ENCODE assay signal across 8 mouse cellular contexts in the genomic region with DNA sequence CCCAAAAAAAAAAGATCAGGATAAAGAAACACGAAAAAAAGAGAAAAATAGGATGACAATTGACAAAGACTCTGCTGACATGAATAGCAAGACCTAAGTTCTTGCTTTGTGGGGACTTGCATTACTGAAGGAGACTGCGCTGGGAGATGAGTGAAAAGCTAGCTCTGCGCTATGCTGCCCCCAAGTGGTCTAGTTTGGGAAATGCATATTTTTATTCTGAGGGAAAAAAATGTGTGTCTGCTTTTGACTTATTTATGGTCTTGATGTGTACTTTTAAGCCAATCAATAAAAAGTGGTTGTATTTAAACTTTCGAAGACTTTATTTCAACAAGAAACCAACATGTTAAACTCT.
DNase-seq lines count a peak whose midpoint lies in the region; ATAC-seq lines count a peak whose summit lies in the region.

No protein-coding gene starts in this region.

- no peaks in the 10 kb centered on the region for H3K4me1 ChIP-seq in liver, embryonic 11.5 days (replicated peaks; ENCODE audit: control insufficient read depth, insufficient read depth, low read length)
- peaks cover 43% of the 10 kb centered on the region for H3K4me1 ChIP-seq in limb, embryonic 13.5 days

- H3K27me3 ChIP-seq in liver, embryonic 11.5 days (replicated peaks; ENCODE audit: control insufficient read depth, insufficient read depth, low read length): no peaks in the 10 kb centered on the region
- no peaks in the 10 kb centered on the region for H3K27me3 ChIP-seq in limb, embryonic 13.5 days

- no peak overlapping the region for H3K27ac ChIP-seq in liver, embryonic 11.5 days (ENCODE audit: low read depth, low read length)
- H3K27ac ChIP-seq in limb, embryonic 13.5 days: no peak overlapping the region

- no peak overlapping the region for H3K9ac ChIP-seq in liver, embryonic 11.5 days (ENCODE audit: low read depth, low read length)
- H3K9ac ChIP-seq in limb, embryonic 13.5 days: no peak overlapping the region

- H3K4me2 ChIP-seq in liver, embryonic 11.5 days: no peak overlapping the region
- no peak overlapping the region for H3K4me2 ChIP-seq in limb, embryonic 13.5 days (replicated peaks)

- WGBS in liver, embryonic 11.5 days: 4% methylated on average over 4 of the region's 4 CpGs
- WGBS in limb, embryonic 13.5 days: 4% methylated on average over 4 of the region's 4 CpGs

- no peak overlapping the region for H3K4me3 ChIP-seq in liver, embryonic 11.5 days (ENCODE audit: low read depth, low read length)
- H3K4me3 ChIP-seq in limb, embryonic 13.5 days: no peak overlapping the region

- DNase-seq in liver: peak; percentile 17
- DNase-seq in liver, embryonic 11.5 days (ENCODE audit: low spot score): no peak
- peak; percentile 74 for DNase-seq in brain, adult 2 months (ENCODE audit: low read depth, low spot score)
- peak; percentile 29 for DNase-seq in fibroblast of lung, adult 2 months (ENCODE audit: low read depth)
- peak; percentile 45 for DNase-seq in induced T-regulatory cell, adult 2 months (ENCODE audit: low read depth)
- peak; percentile 72 for DNase-seq in thymus, postnatal 25 days

- no peak for ATAC-seq in liver, embryonic 11.5 days (replicated peaks; ENCODE audit: low FRiP score)
- peak; percentile 46; the same call in 1 of the 2 replicates for ATAC-seq in limb, embryonic 13.5 days (ENCODE audit: low FRiP score, low read depth)
- ATAC-seq in neutrophil, adult 5-6 weeks (ENCODE audit: extremely low read depth, insufficient number of reproducible peaks, low FRiP score, poor library complexity, severe bottlenecking): peak; percentile 59; the same call in 1 of the 2 replicates

- no peaks in the 10 kb centered on the region for H3K9me3 ChIP-seq in liver, embryonic 11.5 days (ENCODE audit: control insufficient read depth, low read length)
- no peaks in the 10 kb centered on the region for H3K9me3 ChIP-seq in limb, embryonic 13.5 days

- H3K36me3 ChIP-seq in liver, embryonic 11.5 days (ENCODE audit: control insufficient read depth, insufficient read depth, low read length): no peaks in the 10 kb centered on the region
- no peaks in the 10 kb centered on the region for H3K36me3 ChIP-seq in limb, embryonic 13.5 days
